Mouse (Mus musculus): ENCODE results near the gene Scaper. TPM values are rescaled to one million over a fixed set of nuclear protein-coding genes. Genes with fewer than 3 reads are reported as not detected.

The Scaper gene
- polyA plus RNA-seq, 1 experiment from 2014 or later = 48.9 TPM

DNA sequence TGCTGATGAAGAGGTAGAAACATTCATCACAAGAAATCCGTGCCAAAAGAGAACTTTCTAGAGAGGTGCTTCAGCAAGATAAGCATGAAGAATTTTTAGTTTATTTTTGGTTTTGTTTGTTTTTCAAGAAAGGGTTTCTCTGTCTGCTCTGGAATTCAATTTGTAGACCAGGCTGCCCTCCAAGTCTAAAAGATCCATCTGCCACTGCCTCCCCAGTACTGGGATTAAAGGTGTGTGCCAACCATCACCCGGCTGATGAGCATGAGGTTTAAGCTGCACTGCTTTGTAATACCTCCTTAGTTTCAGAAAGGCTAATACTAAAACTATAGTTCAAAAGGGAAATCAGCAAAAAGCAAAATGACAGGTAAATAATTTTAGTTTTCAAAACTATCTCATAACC, 35.0 kb downstream of the Scaper start:
- Histone ChIP-seq H3K4me2 (ENCODE audit: low read length) (no peak overlapping the region), H3K9ac (replicated peaks; ENCODE audit: low read length) (no peak overlapping the region), H3K9me3 (ENCODE audit: control insufficient read depth, low read length) (no peaks in the 10 kb centered on the region), H3K4me3 (replicated peaks; ENCODE audit: low read depth, low read length) (no peak overlapping the region), H3K4me1 (ENCODE audit: control insufficient read depth, insufficient read depth, low read length) (no peaks in the 10 kb centered on the region), H3K36me3 (ENCODE audit: control insufficient read depth, insufficient read depth, low read length) (no peaks in the 10 kb centered on the region; the same call in 1 of the 2 replicates), H3K27ac (replicated peaks; ENCODE audit: low read depth, low read length) (no peak overlapping the region), H3K27me3 (ENCODE audit: control insufficient read depth, insufficient read depth, low read length) (no peaks in the 10 kb centered on the region)
- DNase-seq (no peak), ATAC-seq (ENCODE audit: low FRiP score, low TSS enrichment) (no peak)
- 58% methylated on average over 2 of the region's 2 CpGs for WGBS

- Histone ChIP-seq H3K9me3 (ENCODE audit: control insufficient read depth, low read length) (no peaks in the 10 kb centered on the region), H3K4me2 (ENCODE audit: low read length) (no peak overlapping the region), H3K4me3 (replicated peaks; ENCODE audit: low read depth, low read length) (no peak overlapping the region), H3K36me3 (ENCODE audit: control insufficient read depth, insufficient read depth, low read length) (no peaks in the 10 kb centered on the region), H3K4me1 (ENCODE audit: control insufficient read depth, insufficient read depth, low read length) (no peaks in the 10 kb centered on the region), H3K9ac (replicated peaks; ENCODE audit: low read length) (no peak overlapping the region), H3K27me3 (ENCODE audit: control insufficient read depth, insufficient read depth, low read length) (no peaks in the 10 kb centered on the region), H3K27ac (replicated peaks; ENCODE audit: low read depth, low read length) (no peak overlapping the region)
- 78% methylated on average over 3 of the region's 3 CpGs for WGBS
- ATAC-seq (ENCODE audit: low FRiP score, low TSS enrichment) (no peak), DNase-seq (no peak)
Observed at GRCm38 (mm10) chr9:55901588-55901987, 36.3 kb downstream of the Scaper start.

- DNase-seq (no peak), ATAC-seq (ENCODE audit: low FRiP score, low TSS enrichment) (no peak)
- Histone ChIP-seq H3K36me3 (ENCODE audit: control insufficient read depth, insufficient read depth, low read length) (no peaks in the 10 kb centered on the region), H3K9ac (replicated peaks; ENCODE audit: low read length) (no peak overlapping the region), H3K27ac (replicated peaks; ENCODE audit: low read depth, low read length) (no peak overlapping the region), H3K4me3 (replicated peaks; ENCODE audit: low read depth, low read length) (no peak overlapping the region), H3K4me1 (ENCODE audit: control insufficient read depth, insufficient read depth, low read length) (no peaks in the 10 kb centered on the region), H3K27me3 (ENCODE audit: control insufficient read depth, insufficient read depth, low read length) (no peaks in the 10 kb centered on the region), H3K9me3 (ENCODE audit: control insufficient read depth, low read length) (no peaks in the 10 kb centered on the region), H3K4me2 (ENCODE audit: low read length) (no peak overlapping the region)
- WGBS = 51% methylated on average over 4 of the region's 4 CpGs
Observed at GRCm38 (mm10) chr9:55900531-55900930, 37.4 kb downstream of the Scaper start.

- no peaks in the 10 kb centered on the region for H3K9me3 ChIP-seq (ENCODE audit: control insufficient read depth, low read length)
- H3K4me2 ChIP-seq (ENCODE audit: low read length) = no peak overlapping the region
- DNase-seq (no peak), ATAC-seq (ENCODE audit: low FRiP score, low TSS enrichment) (no peak)
- no peak overlapping the region for H3K4me3 ChIP-seq (replicated peaks; ENCODE audit: low read depth, low read length)
- H3K27me3 ChIP-seq (ENCODE audit: control insufficient read depth, insufficient read depth, low read length) = no peaks in the 10 kb centered on the region
- WGBS = 93% methylated on average over 1 of the region's 1 CpGs
- H3K27ac ChIP-seq (replicated peaks; ENCODE audit: low read depth, low read length) = no peak overlapping the region
- H3K36me3 ChIP-seq (ENCODE audit: control insufficient read depth, insufficient read depth, low read length) = no peaks in the 10 kb centered on the region
- no peaks in the 10 kb centered on the region for H3K4me1 ChIP-seq (ENCODE audit: control insufficient read depth, insufficient read depth, low read length)
- H3K9ac ChIP-seq (replicated peaks; ENCODE audit: low read length) = no peak overlapping the region
Observed at GRCm38 (mm10) chr9:55878066-55878465, 59.9 kb downstream of the Scaper start.

DNA sequence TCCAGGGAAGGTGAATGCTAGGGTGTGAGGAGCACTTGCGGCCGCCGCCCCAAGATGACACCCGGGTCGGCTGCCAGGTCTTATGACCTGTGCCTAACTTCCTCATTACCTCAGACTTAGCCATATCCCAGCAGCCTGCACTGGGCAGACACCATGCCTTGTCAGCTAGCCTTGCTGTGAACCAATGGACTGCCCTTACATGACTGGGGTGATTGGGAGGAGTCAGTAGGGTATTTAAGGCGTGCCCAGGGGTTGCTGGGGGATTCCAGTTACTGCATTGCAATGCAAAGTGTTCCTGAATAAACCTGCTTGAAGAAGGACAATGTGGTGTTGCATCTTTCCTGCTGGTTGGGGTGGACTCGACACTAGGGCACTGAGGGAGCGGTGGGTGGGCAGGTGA, 148.5 kb downstream of the Scaper start:
- 84% methylated on average over 8 of the region's 8 CpGs for WGBS
- H3K9ac ChIP-seq (replicated peaks; ENCODE audit: low read length) = no peak overlapping the region
- no peak for ATAC-seq (ENCODE audit: low FRiP score, low TSS enrichment)
- no peak overlapping the region for H3K4me3 ChIP-seq (replicated peaks; ENCODE audit: low read depth, low read length)
- no peaks in the 10 kb centered on the region for H3K4me1 ChIP-seq (ENCODE audit: control insufficient read depth, insufficient read depth, low read length)
- H3K27ac ChIP-seq (replicated peaks; ENCODE audit: low read depth, low read length) = no peak overlapping the region
- H3K4me2 ChIP-seq (ENCODE audit: low read length) = no peak overlapping the region
- H3K36me3 ChIP-seq (ENCODE audit: control insufficient read depth, insufficient read depth, low read length) = no peaks in the 10 kb centered on the region
- H3K9me3 ChIP-seq (ENCODE audit: control insufficient read depth, low read length) = no peaks in the 10 kb centered on the region
- H3K27me3 ChIP-seq (ENCODE audit: control insufficient read depth, insufficient read depth, low read length) = no peaks in the 10 kb centered on the region
- no peak for DNase-seq

GRCm38 (mm10) chr9:55712016-55712415, 225.9 kb downstream of the Scaper start:
- DNase-seq (no peak), ATAC-seq (ENCODE audit: low FRiP score, low TSS enrichment) (no peak)
- no peak overlapping the region for H3K4me3 ChIP-seq (replicated peaks; ENCODE audit: low read depth, low read length)
- H3K27me3 ChIP-seq (ENCODE audit: control insufficient read depth, insufficient read depth, low read length) = no peaks in the 10 kb centered on the region
- no peak overlapping the region for H3K27ac ChIP-seq (replicated peaks; ENCODE audit: low read depth, low read length)
- no peaks in the 10 kb centered on the region for H3K36me3 ChIP-seq (ENCODE audit: control insufficient read depth, insufficient read depth, low read length)
- H3K4me1 ChIP-seq (ENCODE audit: control insufficient read depth, insufficient read depth, low read length) = no peaks in the 10 kb centered on the region
- no peak overlapping the region for H3K4me2 ChIP-seq (ENCODE audit: low read length)
- H3K9ac ChIP-seq (replicated peaks; ENCODE audit: low read length) = no peak overlapping the region
- H3K9me3 ChIP-seq (ENCODE audit: control insufficient read depth, low read length) = no peaks in the 10 kb centered on the region
- WGBS = 90% methylated on average over 4 of the region's 4 CpGs

- Histone ChIP-seq H3K4me1 (ENCODE audit: control insufficient read depth, insufficient read depth, low read length) (no peaks in the 10 kb centered on the region), H3K36me3 (ENCODE audit: control insufficient read depth, insufficient read depth, low read length) (no peaks in the 10 kb centered on the region), H3K4me2 (ENCODE audit: low read length) (no peak overlapping the region), H3K9ac (replicated peaks; ENCODE audit: low read length) (no peak overlapping the region), H3K4me3 (replicated peaks; ENCODE audit: low read depth, low read length) (no peak overlapping the region), H3K27me3 (ENCODE audit: control insufficient read depth, insufficient read depth, low read length) (no peaks in the 10 kb centered on the region), H3K27ac (replicated peaks; ENCODE audit: low read depth, low read length) (no peak overlapping the region), H3K9me3 (ENCODE audit: control insufficient read depth, low read length) (no peaks in the 10 kb centered on the region)
- no peak for DNase-seq
- no peak for ATAC-seq (ENCODE audit: low FRiP score, low TSS enrichment)
- 94% methylated on average over 5 of the region's 5 CpGs for WGBS
Observed at GRCm38 (mm10) chr9:55710553-55710952, 227.4 kb downstream of the Scaper start.

- no peaks in the 10 kb centered on the region for H3K36me3 ChIP-seq (ENCODE audit: control insufficient read depth, insufficient read depth, low read length)
- H3K4me1 ChIP-seq (ENCODE audit: control insufficient read depth, insufficient read depth, low read length) = no peaks in the 10 kb centered on the region
- DNase-seq (no peak), ATAC-seq (ENCODE audit: low FRiP score, low TSS enrichment) (no peak)
- no peak overlapping the region for H3K27ac ChIP-seq (replicated peaks; ENCODE audit: low read depth, low read length)
- H3K27me3 ChIP-seq (ENCODE audit: control insufficient read depth, insufficient read depth, low read length) = no peaks in the 10 kb centered on the region
- H3K4me2 ChIP-seq (ENCODE audit: low read length) = no peak overlapping the region
- WGBS = 77% methylated on average over 3 of the region's 3 CpGs
- H3K9ac ChIP-seq (replicated peaks; ENCODE audit: low read length) = no peak overlapping the region
- H3K4me3 ChIP-seq (replicated peaks; ENCODE audit: low read depth, low read length) = no peak overlapping the region
- no peaks in the 10 kb centered on the region for H3K9me3 ChIP-seq (ENCODE audit: control insufficient read depth, low read length)
Observed at GRCm38 (mm10) chr9:55706603-55707002, 231.3 kb downstream of the Scaper start.

DNA sequence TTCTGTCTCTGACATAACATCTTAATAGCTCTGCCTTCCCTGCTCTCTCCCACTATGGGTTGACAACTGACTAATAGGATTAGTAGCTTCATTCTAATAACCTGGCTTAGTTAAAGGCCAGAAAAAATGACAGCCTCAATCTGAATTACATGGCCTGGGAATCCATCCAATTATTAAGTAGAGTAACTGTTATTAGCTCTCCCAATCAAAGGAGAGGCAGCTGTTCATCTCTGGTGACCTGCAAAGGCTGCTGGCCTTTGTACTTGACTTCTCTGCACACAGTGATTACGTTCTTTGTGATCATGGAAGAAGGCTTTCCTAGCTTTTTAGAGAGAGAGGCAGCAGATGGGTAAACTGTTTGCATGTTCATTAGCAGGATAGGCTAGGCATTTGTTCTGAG, 242.6 kb downstream of the Scaper start:
- no peak overlapping the region for H3K9ac ChIP-seq (replicated peaks; ENCODE audit: low read length)
- DNase-seq = peak; percentile 51

More for the DNA sequence above, 242.6 kb downstream of the Scaper start:
- 2% methylated on average over 1 of the region's 1 CpGs for WGBS
- no peak overlapping the region for H3K4me3 ChIP-seq (replicated peaks; ENCODE audit: low read depth, low read length)
- no peaks in the 10 kb centered on the region for H3K9me3 ChIP-seq (ENCODE audit: control insufficient read depth, low read length)
- ATAC-seq (ENCODE audit: low FRiP score, low TSS enrichment) = peak; percentile 31; the same call in 1 of the 2 replicates
- no peak overlapping the region for H3K27ac ChIP-seq (replicated peaks; ENCODE audit: low read depth, low read length)
- 0 out of 2 replicates have a peak, but pooled peaks cover 6% of the 10 kb centered on the region for H3K4me1 ChIP-seq (ENCODE audit: control insufficient read depth, insufficient read depth, low read length)
- H3K27me3 ChIP-seq (ENCODE audit: control insufficient read depth, insufficient read depth, low read length) = no peaks in the 10 kb centered on the region
- no peaks in the 10 kb centered on the region for H3K36me3 ChIP-seq (ENCODE audit: control insufficient read depth, insufficient read depth, low read length)
- no peak overlapping the region for H3K4me2 ChIP-seq (ENCODE audit: low read length)

Data from midbrain, embryonic 14.5 days (tissue).